Mouse (Mus musculus): ENCODE measurements around the gene 4931428F04Rik. TPM values are rescaled to one million over a fixed set of nuclear protein-coding genes. Genes with fewer than 3 reads are reported as not detected.
A peak's percentile ranks its signal among the peaks of the same experiment; 100 is the strongest.

The 4931428F04Rik gene
- total and polyA plus RNA-seq, 2 experiments from 2014 or later: 3.3 to 3.5 TPM

DNA sequence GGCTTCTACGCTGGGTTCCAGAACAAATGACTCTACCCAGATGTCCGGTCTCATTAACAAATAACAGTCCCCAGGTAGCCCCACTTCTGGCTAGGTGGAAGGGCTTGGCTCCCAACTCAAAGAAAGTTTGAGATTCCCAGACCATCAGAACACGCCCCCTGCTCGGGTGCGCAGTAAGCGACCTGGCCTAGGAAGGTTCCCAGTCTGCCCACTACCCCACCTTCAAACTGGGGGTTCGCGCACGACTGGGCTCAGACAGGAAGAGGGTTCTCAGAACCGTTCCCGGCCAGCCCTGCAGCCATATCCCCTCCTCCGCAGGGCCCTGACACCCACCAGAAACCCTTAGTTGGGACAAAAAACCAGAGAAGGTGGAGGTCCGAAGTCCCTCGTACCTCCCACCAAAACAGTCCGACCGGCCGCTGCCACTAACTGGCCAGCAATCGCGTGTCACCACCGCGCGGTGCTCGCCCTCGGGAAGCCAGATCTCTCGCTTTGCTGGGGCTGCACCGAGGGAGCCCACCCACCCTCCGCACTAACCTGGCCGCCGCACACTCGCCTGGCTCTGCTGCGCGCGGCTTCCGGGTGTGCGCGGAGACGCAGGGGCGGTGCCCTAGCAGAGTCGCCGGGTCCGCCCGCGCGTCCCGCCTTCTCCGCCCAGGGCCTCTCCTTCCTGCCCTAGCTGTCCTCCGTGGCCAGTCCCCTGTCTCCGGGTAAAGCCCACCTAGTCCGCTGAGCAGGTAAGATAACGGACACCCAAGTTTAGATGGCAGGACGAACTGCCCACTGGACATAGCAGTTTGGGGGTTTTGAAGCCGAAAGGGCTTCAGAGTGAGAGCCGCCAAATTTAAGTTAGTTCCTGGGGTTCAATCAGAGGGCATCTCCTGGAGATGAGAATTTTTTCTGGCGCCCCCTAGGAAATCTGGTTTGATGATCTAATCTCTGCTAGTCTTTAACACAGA, 25.4 kb downstream of the 4931428F04Rik start, which contains the start of the genes Tradd and Fbxl8:
Tradd (minus strand) TSS at position 586 of the 959 bp plus-strand sequence.
Fbxl8 (plus strand) TSS at position 625 of the 959 bp plus-strand sequence.
- peak; percentile 66 for ATAC-seq (ENCODE audit: insufficient read depth, low read depth)
- Histone ChIP-seq H3K9me3 (replicated peaks; ENCODE audit: control insufficient read depth, low read length) (no peaks in the 10 kb centered on the region), H3K4me2 (ENCODE audit: low read depth, low read length) (peak within 1 kb of the TSS; percentile 94), H3K4me3 (ENCODE audit: low read depth, low read length) (peak within 1 kb of the TSS; percentile 74), H3K9ac (replicated peaks; ENCODE audit: low read depth, low read length) (peak within 1 kb of the TSS; percentile 55), H3K36me3 (replicated peaks; ENCODE audit: control insufficient read depth, insufficient read depth, low read length) (0 out of 2 replicates have a peak, but pooled peaks cover 4% of the 10 kb centered on the region), H3K27ac (ENCODE audit: low read depth) (no peak within 1 kb of the TSS), H3K27me3 (ENCODE audit: control insufficient read depth, insufficient read depth, low read length) (peaks cover 9% of the 10 kb centered on the region), H3K4me1 (ENCODE audit: control insufficient read depth, insufficient read depth) (peaks cover 24% of the 10 kb centered on the region)
- under 1% methylated on average over 54 of the region's 54 CpGs for WGBS
- DNase-seq (ENCODE audit: low spot score): peak; percentile 67
- TF ChIP-seq CTCF (IDR thresholded peaks at IDR 0.05; ENCODE audit: low read depth): no peak
- TF ChIP-seq EP300 (IDR thresholded peaks at IDR 0.05; ENCODE audit: low read depth): no peak

DNA sequence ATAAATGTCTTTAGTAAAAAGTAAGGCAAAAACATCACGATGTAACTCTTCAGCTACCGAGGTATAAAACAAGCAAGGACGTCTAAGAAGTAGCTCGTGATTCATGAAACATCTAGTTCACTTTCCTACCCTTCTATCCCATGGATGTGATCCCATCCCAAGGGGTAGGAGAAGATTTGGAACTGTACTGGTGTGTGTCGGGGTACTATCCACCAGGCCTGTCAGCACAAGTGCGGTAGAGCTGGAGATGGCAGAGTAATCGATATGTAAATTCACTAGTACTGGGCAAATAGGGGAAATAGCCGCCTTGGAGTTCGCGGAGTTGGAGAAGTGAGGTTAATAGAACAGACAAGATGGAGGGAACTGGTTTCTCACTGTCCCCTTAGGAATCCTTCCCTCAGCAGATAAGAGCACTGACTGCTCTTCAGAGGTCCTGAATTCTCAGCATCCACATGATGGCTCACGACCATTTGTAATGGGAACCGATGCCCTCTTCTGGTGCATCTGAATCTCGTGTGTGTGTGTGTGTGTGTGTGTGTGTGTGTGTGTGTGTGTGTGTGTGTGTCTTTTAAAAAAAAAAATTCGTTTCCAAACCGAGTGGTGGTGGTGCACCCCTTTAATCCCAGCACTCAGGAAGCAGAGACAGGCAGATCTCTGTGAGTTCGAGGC, 26.3 kb downstream of the 4931428F04Rik start:
- Histone ChIP-seq H3K27me3 (ENCODE audit: control insufficient read depth, insufficient read depth, low read length) (peaks cover 13% of the 10 kb centered on the region), H3K9ac (replicated peaks; ENCODE audit: low read depth, low read length) (no peak overlapping the region), H3K4me2 (ENCODE audit: low read depth, low read length) (0 out of 2 replicates have a peak overlapping the region, but pooled peaks have one; percentile 94), H3K27ac (ENCODE audit: low read depth) (no peak overlapping the region), H3K36me3 (replicated peaks; ENCODE audit: control insufficient read depth, insufficient read depth, low read length) (peaks cover 4% of the 10 kb centered on the region; the same call in 1 of the 2 replicates), H3K4me1 (ENCODE audit: control insufficient read depth, insufficient read depth) (peaks cover 24% of the 10 kb centered on the region), H3K9me3 (replicated peaks; ENCODE audit: control insufficient read depth, low read length) (no peaks in the 10 kb centered on the region), H3K4me3 (ENCODE audit: low read depth, low read length) (no peak overlapping the region; the same call in 1 of the 2 replicates)
- ATAC-seq (ENCODE audit: insufficient read depth, low read depth) (no peak), DNase-seq (ENCODE audit: low spot score) (no peak)
- TF ChIP-seq EP300 (IDR thresholded peaks at IDR 0.05; ENCODE audit: low read depth) (no peak), CTCF (IDR thresholded peaks at IDR 0.05; ENCODE audit: low read depth) (peak; percentile 9; the same call in 1 of the 2 replicates)
- WGBS: 40% methylated on average over 16 of the region's 16 CpGs

DNA sequence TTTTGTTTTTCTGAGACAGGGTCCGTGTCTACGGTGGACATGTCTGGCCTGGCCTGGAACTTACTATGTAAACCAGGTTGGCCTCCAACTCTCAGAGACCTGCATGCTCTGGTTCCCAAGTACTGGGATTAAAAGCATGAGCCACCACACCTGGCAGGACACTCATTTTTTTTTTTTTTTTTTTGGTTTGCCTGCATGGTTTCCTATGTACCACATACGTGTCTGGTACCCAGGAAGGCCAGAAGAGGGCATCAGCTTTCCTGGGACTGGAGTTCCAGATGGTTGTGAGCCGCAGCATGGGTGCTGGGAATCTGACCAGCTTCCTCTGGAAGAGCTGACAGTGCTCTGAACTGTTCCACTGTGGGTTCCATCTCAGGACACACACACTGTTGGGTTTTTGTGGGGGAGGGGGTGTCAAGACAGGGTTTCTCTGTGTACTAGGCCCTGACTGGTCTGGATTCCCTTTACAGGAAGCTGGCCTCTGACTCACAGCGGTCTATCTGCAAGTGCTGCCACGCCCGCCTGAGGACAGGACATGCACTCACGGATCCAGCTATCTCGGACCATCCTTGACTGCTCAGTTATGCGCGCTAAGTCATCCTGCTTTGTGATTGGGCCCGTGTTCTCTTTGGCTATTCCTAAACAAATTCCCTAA, 28.2 kb downstream of the 4931428F04Rik start:
- no peak overlapping the region for H3K27ac ChIP-seq (ENCODE audit: low read depth)
- peaks cover 22% of the 10 kb centered on the region for H3K4me1 ChIP-seq (ENCODE audit: control insufficient read depth, insufficient read depth)
- no peak overlapping the region for H3K4me2 ChIP-seq (ENCODE audit: low read depth, low read length)
- H3K27me3 ChIP-seq (ENCODE audit: control insufficient read depth, insufficient read depth, low read length): peaks cover 6% of the 10 kb centered on the region; the same call in 1 of the 2 replicates
- H3K36me3 ChIP-seq (replicated peaks; ENCODE audit: control insufficient read depth, insufficient read depth, low read length): no peaks in the 10 kb centered on the region; the same call in 1 of the 2 replicates
- ATAC-seq (ENCODE audit: insufficient read depth, low read depth): no peak
- WGBS: 83% methylated on average over 12 of the region's 12 CpGs
- H3K9me3 ChIP-seq (replicated peaks; ENCODE audit: control insufficient read depth, low read length): no peaks in the 10 kb centered on the region
- no peak overlapping the region for H3K4me3 ChIP-seq (ENCODE audit: low read depth, low read length)
- TF ChIP-seq CTCF (IDR thresholded peaks at IDR 0.05; ENCODE audit: low read depth): no peak
- TF ChIP-seq EP300 (IDR thresholded peaks at IDR 0.05; ENCODE audit: low read depth): no peak
- DNase-seq (ENCODE audit: low spot score): no peak
- H3K9ac ChIP-seq (replicated peaks; ENCODE audit: low read depth, low read length): no peak overlapping the region

DNA sequence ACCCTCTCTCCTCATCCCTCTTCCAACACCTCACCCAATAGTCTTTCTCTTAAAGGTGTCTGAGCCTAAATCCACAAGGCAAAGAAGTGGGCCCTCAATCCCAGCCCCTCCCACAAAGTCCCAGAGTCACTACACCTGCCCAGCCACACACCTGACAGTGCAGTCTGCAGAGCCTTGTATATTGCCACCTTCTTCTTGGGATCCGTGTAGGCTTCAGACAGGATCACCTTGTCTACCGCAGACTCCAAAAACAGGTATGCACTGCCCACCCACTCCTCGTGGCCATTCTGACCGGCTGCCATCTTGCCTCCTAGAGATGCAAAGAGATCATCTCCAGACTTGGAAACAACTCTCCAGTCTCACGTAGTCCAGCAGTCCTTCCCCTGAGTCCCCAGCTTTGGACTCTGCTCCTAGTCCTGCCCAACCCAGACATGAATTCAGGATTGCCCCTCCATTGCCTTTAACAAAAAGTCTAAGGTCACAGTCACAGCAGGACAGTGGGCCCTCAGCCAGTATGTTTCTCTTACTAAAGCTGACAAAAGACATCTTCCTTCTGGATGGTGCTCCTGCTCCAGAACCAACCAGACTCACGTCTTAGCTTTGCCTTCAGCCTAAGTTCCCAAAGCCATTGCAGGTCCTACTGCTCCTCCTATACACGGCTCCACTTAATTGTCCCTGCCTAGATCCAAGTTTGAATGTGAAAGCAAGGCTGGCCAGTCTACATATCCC, 29.1 kb downstream of the 4931428F04Rik start:
- WGBS: 74% methylated on average over 7 of the region's 7 CpGs
- ATAC-seq (ENCODE audit: insufficient read depth, low read depth) (no peak), DNase-seq (ENCODE audit: low spot score) (no peak)
- TF ChIP-seq EP300 (IDR thresholded peaks at IDR 0.05; ENCODE audit: low read depth) (no peak), CTCF (IDR thresholded peaks at IDR 0.05; ENCODE audit: low read depth) (no peak)
- Histone ChIP-seq H3K4me1 (ENCODE audit: control insufficient read depth, insufficient read depth) (peaks cover 23% of the 10 kb centered on the region), H3K36me3 (replicated peaks; ENCODE audit: control insufficient read depth, insufficient read depth, low read length) (no peaks in the 10 kb centered on the region; the same call in 1 of the 2 replicates), H3K9ac (replicated peaks; ENCODE audit: low read depth, low read length) (no peak overlapping the region), H3K4me2 (ENCODE audit: low read depth, low read length) (no peak overlapping the region), H3K27me3 (ENCODE audit: control insufficient read depth, insufficient read depth, low read length) (peaks cover 9% of the 10 kb centered on the region; the same call in 1 of the 2 replicates), H3K4me3 (ENCODE audit: low read depth, low read length) (no peak overlapping the region), H3K9me3 (replicated peaks; ENCODE audit: control insufficient read depth, low read length) (no peaks in the 10 kb centered on the region), H3K27ac (ENCODE audit: low read depth) (no peak overlapping the region)

All from heart, postnatal 0 days (tissue).